Mouse (Mus musculus) G1E (cell line): ENCODE results near the gene Edil3.

Experiments
- CTCF ChIP-seq: IDR thresholded peaks from 2 replicates; pipeline ENCODE4 v1.5.1; 2012; ENCODE audit warnings: low read depth, low read length, inconsistent platforms, mixed read lengths
- GATA1 ChIP-seq: IDR thresholded peaks from 2 replicates; pipeline ENCODE4 v1.6.1; 2012; ENCODE audit warnings: borderline replicate concordance, low read length, inconsistent platforms, mixed read lengths
- GATA2 ChIP-seq: IDR thresholded peaks from 2 replicates; pipeline ENCODE4 v1.6.1; 2012; ENCODE audit warnings: low read depth, low read length, inconsistent platforms, borderline replicate concordance
- POLR2AphosphoS5 ChIP-seq: IDR thresholded peaks from 2 replicates; pipeline ENCODE4 v1.6.1; 2012; ENCODE audit warnings: low read depth, low read length, inconsistent platforms; ENCODE audit not compliant: insufficient replicate concordance
- TAL1 ChIP-seq: conservative IDR thresholded peaks from 2 replicates; pipeline ENCODE4 v1.6.1; 2012; ENCODE audit warnings: low read depth, low read length, inconsistent platforms, mixed read lengths

DNA sequence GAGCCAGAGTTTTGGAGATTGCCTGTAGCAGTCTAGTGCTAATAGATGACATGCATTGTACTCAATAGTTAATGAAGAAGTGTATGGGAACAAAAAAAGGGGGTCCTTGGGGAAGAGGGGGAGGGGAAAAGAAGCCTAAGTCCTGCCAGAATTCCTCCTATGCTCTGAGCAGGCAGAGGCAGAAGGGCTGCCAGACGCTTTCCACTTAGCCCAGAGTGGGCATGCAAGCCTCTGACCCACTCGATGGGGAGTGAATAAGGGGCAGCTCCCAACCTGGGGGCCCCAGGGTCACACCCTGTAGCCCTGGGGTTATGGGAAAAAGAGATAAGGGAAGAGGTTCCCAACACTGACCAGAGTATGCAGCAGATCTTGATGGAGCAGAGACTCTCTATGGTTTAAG lies 95.2 kb downstream of the Edil3 start:
- TF ChIP-seq CTCF (no peak), GATA2 (no peak), GATA1 (no peak), POLR2AphosphoS5 (no peak), TAL1 (no peak)
